Mouse (Mus musculus): Measurements from ENCODE around the gene Zdhhc24. TPM values are rescaled to one million over a fixed set of nuclear protein-coding genes. Genes with fewer than 3 reads are reported as not detected.
"Not testable (repeated sequence)": the region's sequence is repeated elsewhere in the genome, so short reads cannot be mapped to it uniquely, and the experiment has no call there.

Zdhhc24 gene
- polyA plus RNA-seq, 1 experiment from 2014 or later, result 12.3 TPM

GRCm38 (mm10) chr19:4859081-4859480 lies 19.4 kb upstream of the Zdhhc24 start:
- no peak for ATAC-seq (replicated peaks; ENCODE audit: low FRiP score)
- Histone ChIP-seq H3K36me3 (ENCODE audit: control insufficient read depth, insufficient read depth, low read length) (no peaks in the 10 kb centered on the region), H3K4me2 (ENCODE audit: low read depth, low read length, severe bottlenecking) (no peak overlapping the region), H3K27me3 (ENCODE audit: control insufficient read depth, insufficient read depth, low read length) (no peaks in the 10 kb centered on the region; the same call in 1 of the 2 replicates), H3K4me3 (ENCODE audit: low read depth, low read length) (no peak overlapping the region), H3K9ac (ENCODE audit: low read length) (no peak overlapping the region), H3K9me3 (ENCODE audit: control insufficient read depth, low read length) (no peaks in the 10 kb centered on the region), H3K27ac (ENCODE audit: low read depth, low read length) (no peak overlapping the region), H3K4me1 (replicated peaks; ENCODE audit: control insufficient read depth, insufficient read depth, low read length) (no peaks in the 10 kb centered on the region)
- WGBS, result 86% methylated on average over 6 of the region's 6 CpGs
- no peak for DNase-seq (ENCODE audit: low spot score)

GRCm38 (mm10) chr19:4863048-4863447 lies 15.4 kb upstream of the Zdhhc24 start:
- Histone ChIP-seq H3K4me2 (ENCODE audit: low read depth, low read length, severe bottlenecking) (no peak overlapping the region), H3K27me3 (ENCODE audit: control insufficient read depth, insufficient read depth, low read length) (no peaks in the 10 kb centered on the region), H3K4me1 (replicated peaks; ENCODE audit: control insufficient read depth, insufficient read depth, low read length) (no peaks in the 10 kb centered on the region), H3K9ac (ENCODE audit: low read length) (no peak overlapping the region), H3K9me3 (ENCODE audit: control insufficient read depth, low read length) (no peaks in the 10 kb centered on the region), H3K4me3 (ENCODE audit: low read depth, low read length) (no peak overlapping the region), H3K27ac (ENCODE audit: low read depth, low read length) (no peak overlapping the region), H3K36me3 (ENCODE audit: control insufficient read depth, insufficient read depth, low read length) (no peaks in the 10 kb centered on the region)
- no peak for DNase-seq (ENCODE audit: low spot score)
- WGBS, result 87% methylated on average over 6 of the region's 6 CpGs
- ATAC-seq (replicated peaks; ENCODE audit: low FRiP score), result no peak

- DNase-seq (ENCODE audit: low spot score), result peak; percentile 59
- WGBS, result 10% methylated on average over 17 of the region's 17 CpGs
- Histone ChIP-seq H3K36me3 (ENCODE audit: control insufficient read depth, insufficient read depth, low read length) (no peaks in the 10 kb centered on the region), H3K27ac (ENCODE audit: low read depth, low read length) (no peak overlapping the region), H3K4me3 (ENCODE audit: low read depth, low read length) (no peak overlapping the region), H3K9ac (ENCODE audit: low read length) (no peak overlapping the region), H3K27me3 (ENCODE audit: control insufficient read depth, insufficient read depth, low read length) (no peaks in the 10 kb centered on the region), H3K4me2 (ENCODE audit: low read depth, low read length, severe bottlenecking) (no peak overlapping the region; the same call in 1 of the 2 replicates), H3K4me1 (replicated peaks; ENCODE audit: control insufficient read depth, insufficient read depth, low read length) (no peaks in the 10 kb centered on the region), H3K9me3 (ENCODE audit: control insufficient read depth, low read length) (no peaks in the 10 kb centered on the region)
- no peak for ATAC-seq (replicated peaks; ENCODE audit: low FRiP score)
Measured at GRCm38 (mm10) chr19:4865147-4865546, 13.3 kb upstream of the Zdhhc24 start.

- not testable (repeated sequence) for DNase-seq (ENCODE audit: low spot score); H3K9me3 ChIP-seq (ENCODE audit: control insufficient read depth, low read length); ATAC-seq (replicated peaks; ENCODE audit: low FRiP score); H3K27me3 ChIP-seq (ENCODE audit: control insufficient read depth, insufficient read depth, low read length); H3K4me2 ChIP-seq (ENCODE audit: low read depth, low read length, severe bottlenecking); H3K9ac ChIP-seq (ENCODE audit: low read length); H3K27ac ChIP-seq (ENCODE audit: low read depth, low read length); H3K36me3 ChIP-seq (ENCODE audit: control insufficient read depth, insufficient read depth, low read length); H3K4me3 ChIP-seq (ENCODE audit: low read depth, low read length); H3K4me1 ChIP-seq (replicated peaks; ENCODE audit: control insufficient read depth, insufficient read depth, low read length)
- 71% methylated on average over 1 of the region's 1 CpGs for WGBS
Measured at GRCm38 (mm10) chr19:4874613-4875012, 3.9 kb upstream of the Zdhhc24 start.

- Histone ChIP-seq H3K9me3 (ENCODE audit: control insufficient read depth, low read length) (no peaks in the 10 kb centered on the region), H3K4me1 (replicated peaks; ENCODE audit: control insufficient read depth, insufficient read depth, low read length) (peaks cover 8% of the 10 kb centered on the region; the same call in 1 of the 2 replicates), H3K4me3 (ENCODE audit: low read depth, low read length) (no peak overlapping the region), H3K4me2 (ENCODE audit: low read depth, low read length, severe bottlenecking) (no peak overlapping the region), H3K9ac (ENCODE audit: low read length) (no peak overlapping the region), H3K27ac (ENCODE audit: low read depth, low read length) (no peak overlapping the region), H3K27me3 (ENCODE audit: control insufficient read depth, insufficient read depth, low read length) (no peaks in the 10 kb centered on the region; the same call in 1 of the 2 replicates), H3K36me3 (ENCODE audit: control insufficient read depth, insufficient read depth, low read length) (no peaks in the 10 kb centered on the region)
- ATAC-seq (replicated peaks; ENCODE audit: low FRiP score) (no peak), DNase-seq (ENCODE audit: low spot score) (no peak)
- 56% methylated on average over 3 of the region's 4 CpGs for WGBS
Measured at GRCm38 (mm10) chr19:4876241-4876640, 2.2 kb upstream of the Zdhhc24 start.

GRCm38 (mm10) chr19:4876755-4877154 lies 1.7 kb upstream of the Zdhhc24 start:
- H3K27me3 ChIP-seq (ENCODE audit: control insufficient read depth, insufficient read depth, low read length), result no peaks in the 10 kb centered on the region; the same call in 1 of the 2 replicates
- peaks cover 8% of the 10 kb centered on the region; the same call in 1 of the 2 replicates for H3K4me1 ChIP-seq (replicated peaks; ENCODE audit: control insufficient read depth, insufficient read depth, low read length)
- no peaks in the 10 kb centered on the region for H3K36me3 ChIP-seq (ENCODE audit: control insufficient read depth, insufficient read depth, low read length)
- no peak overlapping the region for H3K4me3 ChIP-seq (ENCODE audit: low read depth, low read length)
- H3K4me2 ChIP-seq (ENCODE audit: low read depth, low read length, severe bottlenecking), result no peak overlapping the region
- no peaks in the 10 kb centered on the region for H3K9me3 ChIP-seq (ENCODE audit: control insufficient read depth, low read length)
- no peak overlapping the region for H3K27ac ChIP-seq (ENCODE audit: low read depth, low read length)
- 76% methylated on average over 3 of the region's 3 CpGs for WGBS
- no peak overlapping the region for H3K9ac ChIP-seq (ENCODE audit: low read length)
- DNase-seq (ENCODE audit: low spot score) (no peak), ATAC-seq (replicated peaks; ENCODE audit: low FRiP score) (no peak)

GRCm38 (mm10) chr19:4877785-4878184 lies 683 bp upstream of the Zdhhc24 start, which contains the start of gene Actn3:
TSS of gene Actn3 (minus strand) at chr19:4877909.
- no peak within 1 kb of the TSS for H3K27ac ChIP-seq (ENCODE audit: low read depth, low read length)
- DNase-seq (ENCODE audit: low spot score) (no peak), ATAC-seq (replicated peaks; ENCODE audit: low FRiP score) (no peak)

GRCm38 (mm10) chr19:4879324-4879703 lies 846 bp downstream of the Zdhhc24 start:
- H3K9me3 ChIP-seq (ENCODE audit: control insufficient read depth, low read length), result no peaks in the 10 kb centered on the region
- H3K36me3 ChIP-seq (ENCODE audit: control insufficient read depth, insufficient read depth, low read length), result no peaks in the 10 kb centered on the region
- WGBS, result 63% methylated on average over 10 of the region's 10 CpGs
- H3K27ac ChIP-seq (ENCODE audit: low read depth, low read length), result no peak overlapping the region
- no peaks in the 10 kb centered on the region; the same call in 1 of the 2 replicates for H3K27me3 ChIP-seq (ENCODE audit: control insufficient read depth, insufficient read depth, low read length)
- ATAC-seq (replicated peaks; ENCODE audit: low FRiP score) (no peak), DNase-seq (ENCODE audit: low spot score) (no peak)
- H3K4me2 ChIP-seq (ENCODE audit: low read depth, low read length, severe bottlenecking), result peak overlapping the region; percentile 91
- no peak overlapping the region for H3K9ac ChIP-seq (ENCODE audit: low read length)
- peaks cover 8% of the 10 kb centered on the region; the same call in 1 of the 2 replicates for H3K4me1 ChIP-seq (replicated peaks; ENCODE audit: control insufficient read depth, insufficient read depth, low read length)
- peak overlapping the region; percentile 88 for H3K4me3 ChIP-seq (ENCODE audit: low read depth, low read length)

More at GRCm38 (mm10) chr19:4877785-4878184, 683 bp upstream of the Zdhhc24 start, which contains the start of gene Actn3:
- Histone ChIP-seq H3K4me3 (ENCODE audit: low read depth, low read length) (peak within 1 kb of the TSS; percentile 88), H3K4me2 (ENCODE audit: low read depth, low read length, severe bottlenecking) (peak within 1 kb of the TSS; percentile 91), H3K9ac (ENCODE audit: low read length) (peak within 1 kb of the TSS; percentile 81), H3K36me3 (ENCODE audit: control insufficient read depth, insufficient read depth, low read length) (no peaks in the 10 kb centered on the region), H3K27me3 (ENCODE audit: control insufficient read depth, insufficient read depth, low read length) (no peaks in the 10 kb centered on the region; the same call in 1 of the 2 replicates), H3K4me1 (replicated peaks; ENCODE audit: control insufficient read depth, insufficient read depth, low read length) (peaks cover 8% of the 10 kb centered on the region; the same call in 1 of the 2 replicates), H3K9me3 (ENCODE audit: control insufficient read depth, low read length) (no peaks in the 10 kb centered on the region)
- 5% methylated on average over 17 of the region's 17 CpGs for WGBS

GRCm38 (mm10) chr19:4883961-4884360 lies 5.5 kb downstream of the Zdhhc24 start:
- 90% methylated on average over 4 of the region's 4 CpGs for WGBS

More at GRCm38 (mm10) chr19:4883961-4884360, 5.5 kb downstream of the Zdhhc24 start:
- DNase-seq (ENCODE audit: low spot score) (no peak), ATAC-seq (replicated peaks; ENCODE audit: low FRiP score) (no peak)
- Histone ChIP-seq H3K9me3 (ENCODE audit: control insufficient read depth, low read length) (no peaks in the 10 kb centered on the region), H3K36me3 (ENCODE audit: control insufficient read depth, insufficient read depth, low read length) (no peaks in the 10 kb centered on the region), H3K4me2 (ENCODE audit: low read depth, low read length, severe bottlenecking) (no peak overlapping the region), H3K27me3 (ENCODE audit: control insufficient read depth, insufficient read depth, low read length) (no peaks in the 10 kb centered on the region), H3K4me3 (ENCODE audit: low read depth, low read length) (no peak overlapping the region), H3K27ac (ENCODE audit: low read depth, low read length) (no peak overlapping the region), H3K9ac (ENCODE audit: low read length) (no peak overlapping the region), H3K4me1 (replicated peaks; ENCODE audit: control insufficient read depth, insufficient read depth, low read length) (peaks cover 3% of the 10 kb centered on the region; the same call in 1 of the 2 replicates)
